11 mouse cellular contexts compared by ENCODE assay signal in the genomic region with DNA sequence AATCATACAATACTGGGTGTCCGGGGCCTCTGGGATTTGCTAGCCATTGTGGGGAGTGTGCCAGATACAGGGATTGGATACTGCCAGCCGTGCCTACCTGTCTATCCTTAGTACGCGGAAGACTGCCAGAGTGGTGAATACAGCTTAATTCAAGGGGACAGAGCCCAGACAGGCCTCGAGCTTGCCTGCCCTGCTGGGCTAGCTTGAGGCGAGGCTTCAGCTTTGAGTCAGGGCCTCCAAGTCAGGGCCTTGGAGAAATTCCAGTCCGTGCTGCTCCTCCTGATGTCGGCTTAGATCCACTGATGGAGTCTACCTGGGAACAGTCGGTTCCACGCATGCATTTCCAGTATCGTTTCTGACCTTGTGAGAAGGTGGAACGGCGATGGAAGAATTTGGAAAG.
DNase-seq lines count a peak whose midpoint lies in the region.
"Had no signal": no experiment of that assay in that cellular context is flagged by ENCODE, and none has a peak within 500 bp of the region (broad histone marks: within the 10 kb centered on the region; RNA-seq: fewer than 3 reads in every experiment).

No protein-coding gene starts in this region.

- intact Hi-C loops in left cerebral cortex, postnatal 4 days (cut with DNase I), result no loop called here

- peak; percentile 55 for DNase-seq in left cerebral cortex, postnatal 4 days
- DNase-seq in left cerebral cortex, adult 8-10 months (ENCODE audit: low spot score in 2 of 2), result no peak
- peak; percentile 5 for DNase-seq in cerebellum, adult 8-10 months
- peak; percentile 84 to 87 for DNase-seq in cerebellum, postnatal 14 days
- no peak for DNase-seq in B cell, adult 2 months
- DNase-seq in gastrocnemius, postnatal 4 days (ENCODE audit: low spot score in 2 of 2), result no peak
- DNase-seq in adipocyte (ENCODE audit: low spot score), result no peak
- DNase-seq: adrenal gland, adult 2 months; adrenal gland, postnatal 36 days; forebrain, postnatal 0 days; gastrocnemius, postnatal 14 days had no signal

Comparison
In these comparisons a context has a peak if more than half of its experiments do, and no peak if none do; other contexts are left out.
1. DNase-seq: peak in left cerebral cortex, postnatal 4 days (single experiment), cerebellum, adult 8-10 months (single experiment) and cerebellum, postnatal 14 days (2 of 2); none in left cerebral cortex, adult 8-10 months (0 of 2), B cell, adult 2 months (0 of 2), gastrocnemius, postnatal 4 days (0 of 2) and adipocyte (single experiment).